Mouse (Mus musculus) stomach, postnatal 0 days (tissue): ENCODE measurements around the gene Prcd. TPM values are rescaled to one million over a fixed set of nuclear protein-coding genes. Genes with fewer than 3 reads are reported as not detected.

ENCODE experiments used
- ATAC-seq: fragments of 200-750 bp; cut with Nextera tagmentation; 2 replicates; pipeline ENCODE4 v1.8.0; 2017; ENCODE audit not compliant: low FRiP score, low TSS enrichment
- DNase-seq: peaks from one replicate; pipeline ENCODE4 v3.0.0-alpha.2; 2016; ENCODE audit warnings: low spot score
- H3K27ac ChIP-seq: fragments of 300-500 bp; sonication (generic); replicated peaks from 2 replicates; pipeline ENCODE4 v1.5.1; 2014; ENCODE audit warnings: mild to moderate bottlenecking, control low read depth
- H3K27me3 ChIP-seq: fragments of 300-500 bp; sonication (generic); 2 replicates; pipeline ENCODE4 v1.6.1; 2014; ENCODE audit warnings: low read length; ENCODE audit not compliant: control insufficient read depth, insufficient read depth
- H3K36me3 ChIP-seq: fragments of 300-500 bp; sonication (generic); 2 replicates; pipeline ENCODE4 v1.6.1; 2014; ENCODE audit warnings: low read length, mixed read lengths; ENCODE audit not compliant: control insufficient read depth, insufficient read depth
- H3K4me1 ChIP-seq: fragments of 300-500 bp; sonication (generic); replicated peaks from 2 replicates; pipeline ENCODE4 v1.6.1; 2014; ENCODE audit warnings: antibody characterized with exemption; ENCODE audit not compliant: control insufficient read depth, insufficient read depth
- H3K4me2 ChIP-seq: fragments of 300-500 bp; sonication (generic); replicated peaks from 2 replicates; pipeline ENCODE4 v1.6.1; 2014; ENCODE audit warnings: low read depth, mild to moderate bottlenecking, control low read depth, moderate library complexity
- H3K4me3 ChIP-seq: fragments of 300-500 bp; sonication (generic); 2 replicates; pipeline ENCODE4 v1.5.1; 2014; ENCODE audit warnings: low read depth, low read length, control low read depth
- H3K9ac ChIP-seq: fragments of 300-500 bp; sonication (generic); 2 replicates; pipeline ENCODE4 v1.6.1; 2014; ENCODE audit warnings: mild to moderate bottlenecking, low read length, control low read depth, mixed read lengths
- H3K9me3 ChIP-seq: fragments of 300-500 bp; sonication (generic); 2 replicates; pipeline ENCODE4 v1.6.1; 2016; ENCODE audit warnings: low read length; ENCODE audit not compliant: control insufficient read depth
- CTCF ChIP-seq: IDR thresholded peaks from 2 replicates; pipeline ENCODE4 v1.5.1; 2016; ENCODE audit warnings: antibody characterized with exemption, low read depth, mild to moderate bottlenecking, moderate library complexity
- EP300 ChIP-seq: optimal IDR thresholded peaks from 2 replicates; pipeline ENCODE3; 2016; ENCODE audit warnings: antibody characterized with exemption
- WGBS: fragments of 180-500 bp; shearing (Covaris S2); extraction: QIAGEN DNeasy Blood & Tissue Kit; methylation state at CpG from one replicate; pipeline ENCODE4 v1.1.7; 2014; 5-methylcytosine and 5-hydroxymethylcytosine counted together
- polyA plus RNA-seq: library from polyadenylated mRNA; unstranded; fragments of >200 nt; fragmentation: Nextera tagmentation; extraction: Ambion mirVana; gene quantifications from 2 replicates; pipeline ENCODE4 v1.2.1, GENCODE M21; 2015

Prcd gene
- polyA plus RNA-seq, 1 experiment from 2014 or later: 2.6 TPM

- H3K9me3 ChIP-seq: no peaks in the 10 kb centered on the region
- no peak for TF ChIP-seq EP300
- TF ChIP-seq CTCF: peak; percentile 63
- H3K4me1 ChIP-seq: peaks cover 3% of the 10 kb centered on the region; the same call in 1 of the 2 replicates
- no peak overlapping the region for H3K27ac ChIP-seq
- 40% methylated on average over 10 of the region's 10 CpGs for WGBS
- DNase-seq: peak; percentile 56
- no peak overlapping the region for H3K9ac ChIP-seq
- H3K4me2 ChIP-seq: no peak overlapping the region
- no peak for ATAC-seq
- no peaks in the 10 kb centered on the region for H3K36me3 ChIP-seq
- no peaks in the 10 kb centered on the region for H3K27me3 ChIP-seq
- H3K4me3 ChIP-seq: no peak overlapping the region
These were observed 26.0 kb upstream of the Prcd start for GRCm38 (mm10) chr11:116627072-116628020.

GRCm38 (mm10) chr11:116628712-116629111, 24.6 kb upstream of the Prcd start:
- H3K27me3 ChIP-seq: no peaks in the 10 kb centered on the region
- 55% methylated on average over 9 of the region's 9 CpGs for WGBS
- H3K4me1 ChIP-seq: peaks cover 3% of the 10 kb centered on the region; the same call in 1 of the 2 replicates
- no peak for TF ChIP-seq EP300
- TF ChIP-seq CTCF: peak; percentile 100
- no peak overlapping the region for H3K4me2 ChIP-seq
- H3K27ac ChIP-seq: no peak overlapping the region
- DNase-seq (peak; percentile 86), ATAC-seq (peak; percentile 16)
- H3K9me3 ChIP-seq: no peaks in the 10 kb centered on the region
- H3K9ac ChIP-seq: no peak overlapping the region
- no peaks in the 10 kb centered on the region for H3K36me3 ChIP-seq
- no peak overlapping the region for H3K4me3 ChIP-seq

- Histone ChIP-seq H3K4me2 (no peak overlapping the region), H3K9ac (no peak overlapping the region), H3K9me3 (no peaks in the 10 kb centered on the region), H3K36me3 (no peaks in the 10 kb centered on the region), H3K27me3 (no peaks in the 10 kb centered on the region), H3K4me1 (peaks cover 1% of the 10 kb centered on the region; the same call in 1 of the 2 replicates), H3K27ac (no peak overlapping the region), H3K4me3 (no peak overlapping the region)
- 86% methylated on average over 6 of the region's 6 CpGs for WGBS
- DNase-seq (no peak), ATAC-seq (no peak)
- TF ChIP-seq CTCF (no peak), EP300 (no peak)
These were observed 23.9 kb upstream of the Prcd start for GRCm38 (mm10) chr11:116629472-116629871.

GRCm38 (mm10) chr11:116630171-116630965, 23.0 kb upstream of the Prcd start:
- H3K27me3 ChIP-seq: no peaks in the 10 kb centered on the region
- no peak overlapping the region for H3K4me3 ChIP-seq
- H3K4me2 ChIP-seq: no peak overlapping the region
- TF ChIP-seq CTCF (no peak), EP300 (no peak)
- no peaks in the 10 kb centered on the region for H3K9me3 ChIP-seq
- WGBS: 47% methylated on average over 12 of the region's 12 CpGs
- ATAC-seq: no peak
- no peak overlapping the region for H3K9ac ChIP-seq
- no peaks in the 10 kb centered on the region for H3K4me1 ChIP-seq
- no peak for DNase-seq
- no peak overlapping the region for H3K27ac ChIP-seq
- H3K36me3 ChIP-seq: no peaks in the 10 kb centered on the region

GRCm38 (mm10) chr11:116632962-116633361, 20.4 kb upstream of the Prcd start:
- Histone ChIP-seq H3K4me3 (no peak overlapping the region), H3K9me3 (no peaks in the 10 kb centered on the region), H3K27ac (no peak overlapping the region), H3K4me1 (no peaks in the 10 kb centered on the region), H3K4me2 (no peak overlapping the region), H3K27me3 (no peaks in the 10 kb centered on the region), H3K9ac (no peak overlapping the region), H3K36me3 (no peaks in the 10 kb centered on the region)
- no peak for TF ChIP-seq CTCF
- TF ChIP-seq EP300: no peak
- DNase-seq (no peak), ATAC-seq (0 out of 2 replicates have a peak, but pooled peaks have one; percentile 24)
- 43% methylated on average over 10 of the region's 10 CpGs for WGBS
